Mouse (Mus musculus): ENCODE measurements around the gene Tex52. TPM values are rescaled to one million over a fixed set of nuclear protein-coding genes. Genes with fewer than 3 reads are reported as not detected.
"Not testable (repeated sequence)": the region's sequence is repeated elsewhere in the genome, so short reads cannot be mapped to it uniquely, and the experiment has no call there.

Tex52 gene
- polyA plus RNA-seq, 1 experiment from 2014 or later, result 0.58 TPM

DNA sequence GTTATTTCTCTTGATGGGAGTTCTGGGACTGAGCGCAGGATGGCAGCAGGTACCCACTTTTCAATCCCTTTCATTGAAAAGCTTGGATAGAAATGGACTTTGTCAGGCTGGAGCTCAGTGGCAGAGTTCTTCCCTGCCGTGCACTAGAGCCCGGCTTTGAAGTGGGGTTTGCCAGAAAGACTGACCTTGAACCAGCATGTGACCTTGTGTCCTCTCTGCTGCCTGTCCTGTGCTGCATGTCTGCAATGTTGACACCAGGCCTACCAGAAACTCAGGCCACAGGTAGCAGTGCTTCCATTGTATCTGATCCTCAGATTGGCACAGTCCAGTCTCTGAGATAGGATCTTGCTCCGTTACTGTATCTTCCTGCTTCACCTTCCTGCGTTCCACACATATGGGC is 5.2 kb upstream of the Tex52 start:
- peaks cover 5% of the 10 kb centered on the region; the same call in 1 of the 2 replicates for H3K4me1 ChIP-seq (replicated peaks; ENCODE audit: control insufficient read depth, insufficient read depth, low read length)
- 95% methylated on average over 5 of the region's 5 CpGs for WGBS
- no peaks in the 10 kb centered on the region for H3K27me3 ChIP-seq (ENCODE audit: control insufficient read depth, insufficient read depth, low read length)
- H3K36me3 ChIP-seq (replicated peaks; ENCODE audit: control insufficient read depth, insufficient read depth), result peaks cover 11% of the 10 kb centered on the region; the same call in 1 of the 2 replicates
- DNase-seq (ENCODE audit: low spot score) (no peak), ATAC-seq (ENCODE audit: low FRiP score) (no peak)
- no peak overlapping the region for H3K27ac ChIP-seq
- no peak overlapping the region for H3K9ac ChIP-seq
- no peaks in the 10 kb centered on the region for H3K9me3 ChIP-seq (ENCODE audit: control insufficient read depth, low read length)
- no peak overlapping the region for H3K4me2 ChIP-seq (replicated peaks)
- no peak overlapping the region for H3K4me3 ChIP-seq (replicated peaks; ENCODE audit: low read length)

DNA sequence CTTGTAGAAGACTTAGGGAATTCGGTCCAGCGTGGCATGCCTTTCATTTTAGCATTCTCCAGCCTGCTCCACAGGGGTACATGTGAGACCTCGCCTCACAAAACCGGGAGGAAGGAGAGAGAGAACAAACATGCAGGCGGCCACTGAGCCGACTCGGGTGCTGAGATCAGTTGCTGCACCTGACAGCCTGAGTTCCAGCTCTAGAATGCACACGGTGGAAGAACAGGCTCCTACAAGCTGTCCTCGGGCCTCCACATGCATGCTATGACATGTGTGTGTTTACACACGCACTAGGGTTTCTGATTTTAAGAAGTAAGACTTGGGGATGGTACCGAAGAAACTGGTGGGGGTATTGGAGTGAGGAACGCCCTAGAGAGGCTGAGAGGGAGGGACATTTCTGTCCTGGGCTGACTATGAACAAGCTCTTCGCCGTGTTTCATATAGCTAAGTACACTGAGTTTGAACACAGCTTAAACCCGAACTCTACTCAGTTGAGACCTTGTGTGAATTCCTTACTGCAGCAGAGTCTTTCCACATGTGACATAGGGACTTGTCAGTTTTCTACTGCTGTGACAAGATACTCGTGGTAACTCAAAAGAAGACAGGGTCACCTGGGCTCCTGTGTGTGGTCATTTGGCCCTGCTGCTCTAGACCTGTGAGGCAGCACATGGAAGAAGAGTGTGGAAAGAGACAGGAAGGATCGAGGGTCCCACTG is 1.3 kb downstream of the Tex52 start:
- no peak overlapping the region for H3K4me3 ChIP-seq (replicated peaks; ENCODE audit: low read length)
- H3K4me2 ChIP-seq (replicated peaks), result no peak overlapping the region
- WGBS, result 94% methylated on average over 17 of the region's 17 CpGs
- H3K9me3 ChIP-seq (ENCODE audit: control insufficient read depth, low read length), result no peaks in the 10 kb centered on the region
- H3K36me3 ChIP-seq (replicated peaks; ENCODE audit: control insufficient read depth, insufficient read depth), result no peaks in the 10 kb centered on the region
- H3K27me3 ChIP-seq (ENCODE audit: control insufficient read depth, insufficient read depth, low read length), result no peaks in the 10 kb centered on the region
- ATAC-seq (ENCODE audit: low FRiP score) (no peak), DNase-seq (ENCODE audit: low spot score) (no peak)
- no peak overlapping the region for H3K9ac ChIP-seq
- no peak overlapping the region for H3K27ac ChIP-seq
- peaks cover 5% of the 10 kb centered on the region; the same call in 1 of the 2 replicates for H3K4me1 ChIP-seq (replicated peaks; ENCODE audit: control insufficient read depth, insufficient read depth, low read length)

DNA sequence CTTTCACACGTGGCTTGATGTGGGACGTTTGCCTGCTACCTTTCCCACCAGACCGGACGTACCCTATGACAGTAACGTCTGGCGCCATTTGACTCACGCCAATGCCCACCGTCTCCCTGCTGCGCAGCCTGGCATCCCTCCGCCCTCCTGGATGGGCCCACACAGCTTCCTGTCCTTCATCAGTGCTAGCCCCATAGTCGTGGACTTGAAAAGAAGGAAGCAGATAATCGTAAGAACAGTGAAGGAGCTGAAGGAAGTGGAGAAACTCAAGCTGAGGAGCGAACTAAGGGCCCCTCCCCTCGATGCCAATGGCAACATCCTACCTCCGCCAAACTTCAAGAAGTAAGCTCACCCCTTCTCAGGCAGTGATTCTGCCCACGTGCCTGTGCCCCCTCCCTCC is 4.4 kb downstream of the Tex52 start:
- no peak for ATAC-seq (ENCODE audit: low FRiP score)
- no peak overlapping the region for H3K9ac ChIP-seq
- H3K4me3 ChIP-seq (replicated peaks; ENCODE audit: low read length), result no peak overlapping the region
- H3K9me3 ChIP-seq (ENCODE audit: control insufficient read depth, low read length), result no peaks in the 10 kb centered on the region
- no peak for DNase-seq (ENCODE audit: low spot score)
- 86% methylated on average over 16 of the region's 16 CpGs for WGBS
- peaks cover 4% of the 10 kb centered on the region; the same call in 1 of the 2 replicates for H3K4me1 ChIP-seq (replicated peaks; ENCODE audit: control insufficient read depth, insufficient read depth, low read length)
- H3K4me2 ChIP-seq (replicated peaks), result no peak overlapping the region
- H3K27me3 ChIP-seq (ENCODE audit: control insufficient read depth, insufficient read depth, low read length), result no peaks in the 10 kb centered on the region
- H3K27ac ChIP-seq, result no peak overlapping the region
- H3K36me3 ChIP-seq (replicated peaks; ENCODE audit: control insufficient read depth, insufficient read depth), result no peaks in the 10 kb centered on the region

DNA sequence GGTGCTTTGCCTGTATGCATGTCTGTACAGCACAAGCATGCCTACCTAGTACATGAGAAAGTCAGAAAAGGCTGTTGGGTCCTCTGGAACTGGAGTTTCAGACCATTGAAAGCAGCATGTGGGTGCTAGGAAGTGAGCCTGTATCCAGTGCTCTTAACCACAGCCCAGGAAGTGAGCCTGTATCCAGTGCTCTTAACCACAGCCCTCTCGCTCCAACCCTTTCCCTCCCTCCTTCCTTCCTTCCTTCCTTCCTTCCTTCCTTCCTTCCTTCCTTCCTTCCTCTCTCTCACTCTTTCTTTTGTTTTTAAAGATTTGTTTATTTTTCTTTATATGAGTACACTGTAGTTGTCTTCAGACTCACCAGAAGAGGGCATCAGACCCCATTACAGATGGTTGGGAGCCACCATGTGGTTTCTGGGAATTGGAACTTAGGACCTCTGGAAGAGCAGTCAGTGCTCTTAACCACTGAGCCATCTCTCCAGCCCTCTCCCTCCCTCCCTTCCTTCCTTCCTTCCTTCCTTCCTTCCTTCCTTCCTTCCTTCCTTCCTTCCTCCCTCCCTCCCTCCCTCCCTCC is 5.4 kb downstream of the Tex52 start:
- H3K4me3 ChIP-seq (replicated peaks; ENCODE audit: low read length); H3K27ac ChIP-seq; H3K36me3 ChIP-seq (replicated peaks; ENCODE audit: control insufficient read depth, insufficient read depth); ATAC-seq (ENCODE audit: low FRiP score); H3K9me3 ChIP-seq (ENCODE audit: control insufficient read depth, low read length); DNase-seq (ENCODE audit: low spot score); H3K4me1 ChIP-seq (replicated peaks; ENCODE audit: control insufficient read depth, insufficient read depth, low read length); H3K9ac ChIP-seq; H3K4me2 ChIP-seq (replicated peaks); H3K27me3 ChIP-seq (ENCODE audit: control insufficient read depth, insufficient read depth, low read length): not testable (repeated sequence)
- 87% methylated on average over 1 of the region's 1 CpGs for WGBS

DNA sequence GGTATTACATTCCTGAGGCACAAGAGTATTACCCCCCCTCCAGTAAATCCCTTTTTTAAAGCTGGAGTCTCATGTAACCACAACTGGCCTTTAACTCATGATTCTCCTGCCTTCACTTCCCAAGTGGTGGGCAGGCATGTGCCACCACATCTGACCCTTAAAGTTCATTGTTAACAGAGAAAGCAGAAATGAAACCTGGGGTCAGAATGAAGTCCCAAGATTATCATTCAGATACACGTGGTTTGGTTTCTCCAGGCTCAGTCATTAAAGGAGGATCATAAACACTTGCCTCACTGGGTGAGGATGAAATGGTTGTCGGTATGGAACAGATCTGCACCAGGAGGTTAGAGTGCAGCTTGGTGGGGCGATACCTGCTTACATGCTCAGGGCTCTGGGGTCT is 6.0 kb downstream of the Tex52 start:
- H3K9ac ChIP-seq, result no peak overlapping the region
- WGBS, result 85% methylated on average over 3 of the region's 3 CpGs
- no peaks in the 10 kb centered on the region for H3K9me3 ChIP-seq (ENCODE audit: control insufficient read depth, low read length)
- no peaks in the 10 kb centered on the region for H3K4me1 ChIP-seq (replicated peaks; ENCODE audit: control insufficient read depth, insufficient read depth, low read length)
- ATAC-seq (ENCODE audit: low FRiP score), result no peak
- H3K27me3 ChIP-seq (ENCODE audit: control insufficient read depth, insufficient read depth, low read length), result no peaks in the 10 kb centered on the region
- DNase-seq (ENCODE audit: low spot score), result no peak
- H3K4me3 ChIP-seq (replicated peaks; ENCODE audit: low read length), result no peak overlapping the region
- H3K27ac ChIP-seq, result no peak overlapping the region
- no peaks in the 10 kb centered on the region for H3K36me3 ChIP-seq (replicated peaks; ENCODE audit: control insufficient read depth, insufficient read depth)
- H3K4me2 ChIP-seq (replicated peaks), result no peak overlapping the region

DNA sequence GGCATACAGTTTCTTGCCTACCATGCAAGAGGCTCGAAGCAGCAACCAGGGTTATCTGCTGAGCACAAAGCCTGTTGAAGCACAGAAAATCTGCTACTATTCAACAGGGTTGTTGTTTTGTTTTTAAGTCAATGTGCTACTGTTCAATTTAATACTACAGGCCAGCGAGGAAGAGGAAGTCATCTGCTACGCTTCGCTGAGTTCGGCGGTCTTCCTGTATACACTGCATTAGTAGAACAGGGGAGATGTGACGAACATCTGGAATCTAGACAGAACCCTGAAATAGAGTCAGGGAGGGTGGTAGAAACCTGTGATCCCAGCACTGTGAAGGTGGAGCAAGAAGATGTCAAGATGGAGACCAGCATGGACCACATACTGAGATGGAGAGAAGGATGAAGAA is 8.5 kb downstream of the Tex52 start:
- H3K27ac ChIP-seq, result no peak overlapping the region
- no peaks in the 10 kb centered on the region for H3K27me3 ChIP-seq (ENCODE audit: control insufficient read depth, insufficient read depth, low read length)
- 76% methylated on average over 7 of the region's 7 CpGs for WGBS
- no peak overlapping the region for H3K4me3 ChIP-seq (replicated peaks; ENCODE audit: low read length)
- H3K4me1 ChIP-seq (replicated peaks; ENCODE audit: control insufficient read depth, insufficient read depth, low read length), result no peaks in the 10 kb centered on the region
- no peak for DNase-seq (ENCODE audit: low spot score)
- H3K4me2 ChIP-seq (replicated peaks), result no peak overlapping the region
- no peaks in the 10 kb centered on the region for H3K9me3 ChIP-seq (ENCODE audit: control insufficient read depth, low read length)
- H3K36me3 ChIP-seq (replicated peaks; ENCODE audit: control insufficient read depth, insufficient read depth), result no peaks in the 10 kb centered on the region
- no peak for ATAC-seq (ENCODE audit: low FRiP score)
- H3K9ac ChIP-seq, result no peak overlapping the region

DNA sequence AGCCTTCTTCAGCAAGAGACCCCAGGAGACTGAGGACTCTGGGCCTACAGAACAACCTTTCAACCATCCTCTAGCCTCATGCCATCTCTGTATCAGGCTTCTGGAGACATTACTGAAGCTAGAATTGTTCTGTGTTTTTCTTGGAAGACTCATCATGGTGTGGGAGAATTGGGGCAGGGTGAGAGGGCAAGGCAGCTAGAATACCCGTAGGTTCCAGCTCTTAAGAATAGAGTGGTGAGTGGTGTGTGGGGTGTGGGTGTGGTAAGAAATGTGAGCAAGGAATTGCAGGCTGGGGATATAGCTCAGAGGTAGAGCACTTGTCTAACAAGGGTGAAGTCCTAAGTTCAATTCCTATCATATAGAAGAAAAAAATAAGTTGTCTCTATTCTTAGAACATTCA is 9.8 kb downstream of the Tex52 start:
- Histone ChIP-seq H3K27me3 (ENCODE audit: control insufficient read depth, insufficient read depth, low read length) (no peaks in the 10 kb centered on the region), H3K4me1 (replicated peaks; ENCODE audit: control insufficient read depth, insufficient read depth, low read length) (no peaks in the 10 kb centered on the region), H3K9ac (no peak overlapping the region), H3K4me3 (replicated peaks; ENCODE audit: low read length) (no peak overlapping the region), H3K27ac (no peak overlapping the region), H3K4me2 (replicated peaks) (no peak overlapping the region), H3K36me3 (replicated peaks; ENCODE audit: control insufficient read depth, insufficient read depth) (no peaks in the 10 kb centered on the region), H3K9me3 (ENCODE audit: control insufficient read depth, low read length) (no peaks in the 10 kb centered on the region)
- 84% methylated on average over 1 of the region's 1 CpGs for WGBS
- DNase-seq (ENCODE audit: low spot score) (no peak), ATAC-seq (ENCODE audit: low FRiP score) (no peak)

DNA sequence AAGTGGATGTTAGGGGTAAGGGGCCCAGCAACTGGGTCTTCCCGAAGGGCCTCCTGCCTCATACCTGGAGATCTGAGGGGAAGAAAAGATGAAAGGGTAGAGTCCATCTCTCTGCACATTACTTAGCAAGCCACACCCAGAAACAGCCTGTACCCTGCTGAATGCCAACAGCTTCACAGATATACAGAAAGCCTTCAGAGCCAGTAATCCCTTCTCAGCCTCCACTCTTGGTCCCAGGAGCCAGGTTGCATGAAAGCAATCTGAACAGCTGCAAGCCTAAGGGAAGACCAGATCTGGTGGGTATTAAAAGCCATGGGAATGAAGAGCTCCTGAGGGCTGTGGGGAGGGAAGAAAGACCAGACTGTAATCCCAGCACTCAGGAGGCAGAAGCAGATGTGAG is 13.9 kb downstream of the Tex52 start:
- 92% methylated on average over 1 of the region's 1 CpGs for WGBS
- no peak overlapping the region for H3K4me3 ChIP-seq (replicated peaks; ENCODE audit: low read length)
- H3K9me3 ChIP-seq (ENCODE audit: control insufficient read depth, low read length), result no peaks in the 10 kb centered on the region
- H3K4me1 ChIP-seq (replicated peaks; ENCODE audit: control insufficient read depth, insufficient read depth, low read length), result no peaks in the 10 kb centered on the region
- DNase-seq (ENCODE audit: low spot score) (no peak), ATAC-seq (ENCODE audit: low FRiP score) (no peak)
- no peaks in the 10 kb centered on the region for H3K36me3 ChIP-seq (replicated peaks; ENCODE audit: control insufficient read depth, insufficient read depth)
- no peaks in the 10 kb centered on the region for H3K27me3 ChIP-seq (ENCODE audit: control insufficient read depth, insufficient read depth, low read length)
- no peak overlapping the region for H3K27ac ChIP-seq
- H3K9ac ChIP-seq, result no peak overlapping the region
- H3K4me2 ChIP-seq (replicated peaks), result no peak overlapping the region

DNA sequence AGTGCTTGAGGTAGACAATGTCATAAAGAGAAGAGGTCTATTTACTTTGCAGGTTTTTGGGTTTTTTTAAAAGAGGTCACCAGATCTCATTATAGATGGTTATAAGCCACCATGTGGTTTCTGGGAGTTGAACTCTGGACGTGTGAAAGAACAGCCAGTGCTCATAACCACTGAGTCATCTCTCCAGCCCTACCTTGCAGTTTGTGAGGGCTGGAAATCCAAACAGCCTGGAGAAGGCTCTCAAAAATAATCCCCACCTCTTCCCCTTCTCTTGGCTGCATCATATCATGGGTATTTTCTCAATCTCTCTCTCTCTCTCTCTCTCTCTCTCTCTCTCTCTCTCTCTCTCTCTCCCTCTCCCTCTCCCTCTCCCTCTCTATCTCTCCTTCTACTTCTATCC is 15.4 kb downstream of the Tex52 start:
- DNase-seq (ENCODE audit: low spot score), result no peak

More for the DNA sequence above, 15.4 kb downstream of the Tex52 start:
- no peaks in the 10 kb centered on the region for H3K9me3 ChIP-seq (ENCODE audit: control insufficient read depth, low read length)
- H3K4me2 ChIP-seq (replicated peaks), result no peak overlapping the region
- no peak overlapping the region for H3K9ac ChIP-seq
- H3K27me3 ChIP-seq (ENCODE audit: control insufficient read depth, insufficient read depth, low read length), result no peaks in the 10 kb centered on the region
- 71% methylated on average over 1 of the region's 1 CpGs for WGBS
- no peak overlapping the region for H3K27ac ChIP-seq
- ATAC-seq (ENCODE audit: low FRiP score), result no peak
- no peaks in the 10 kb centered on the region for H3K36me3 ChIP-seq (replicated peaks; ENCODE audit: control insufficient read depth, insufficient read depth)
- no peak overlapping the region for H3K4me3 ChIP-seq (replicated peaks; ENCODE audit: low read length)
- H3K4me1 ChIP-seq (replicated peaks; ENCODE audit: control insufficient read depth, insufficient read depth, low read length), result no peaks in the 10 kb centered on the region

Measured in hindbrain, embryonic 14.5 days (tissue).